Mouse (Mus musculus): ENCODE data around the gene Alg9.

Alg9 gene

GRCm38 (mm10) chr9:50850713-50851112 lies 75.9 kb downstream of the Alg9 start:
- peak in 1 of 2 experiments; percentile 39 for DNase-seq (ENCODE audit: low spot score in 2 of 2)

- DNase-seq (ENCODE audit: low spot score in 2 of 2), result peak; percentile 67 to 72
Measured at GRCm38 (mm10) chr9:50852634-50853349, 78.0 kb downstream of the Alg9 start.

GRCm38 (mm10) chr9:50854376-50854775 lies 79.6 kb downstream of the Alg9 start:
- DNase-seq (ENCODE audit: low spot score in 2 of 2), result peak; percentile 40 to 68

GRCm38 (mm10) chr9:50855133-50855766 lies 80.4 kb downstream of the Alg9 start:
- DNase-seq (ENCODE audit: low spot score in 2 of 2), result peak in 1 of 2 experiments; percentile 32

GRCm38 (mm10) chr9:50855780-50856179 lies 81.0 kb downstream of the Alg9 start:
- DNase-seq (ENCODE audit: low spot score in 2 of 2), result no peak

- DNase-seq (ENCODE audit: low spot score in 2 of 2), result peak; percentile 96 to 100
Measured at GRCm38 (mm10) chr9:50856341-50857081, 81.7 kb downstream of the Alg9 start.

- peak in 1 of 2 experiments; percentile 71 for DNase-seq (ENCODE audit: low spot score in 2 of 2)
Measured at GRCm38 (mm10) chr9:50857082-50857641, 82.3 kb downstream of the Alg9 start.

GRCm38 (mm10) chr9:50858681-50859080 lies 83.9 kb downstream of the Alg9 start:
- no peak for DNase-seq (ENCODE audit: low spot score in 2 of 2)

- no peak for DNase-seq (ENCODE audit: low spot score in 2 of 2)
Measured at GRCm38 (mm10) chr9:50861119-50861839, 86.5 kb downstream of the Alg9 start.

- DNase-seq (ENCODE audit: low spot score in 2 of 2), result no peak
Measured at GRCm38 (mm10) chr9:50863824-50864223, 89.0 kb downstream of the Alg9 start.

- no peak for DNase-seq (ENCODE audit: low spot score in 2 of 2)
Measured at GRCm38 (mm10) chr9:50864877-50865276, 90.1 kb downstream of the Alg9 start.

- peak in 1 of 2 experiments; percentile 24 for DNase-seq (ENCODE audit: low spot score in 2 of 2)
Measured at GRCm38 (mm10) chr9:50865803-50866202, 91.0 kb downstream of the Alg9 start.

- DNase-seq (ENCODE audit: low spot score in 2 of 2), result no peak
Measured at GRCm38 (mm10) chr9:50867015-50867414, 92.2 kb downstream of the Alg9 start.

- DNase-seq (ENCODE audit: low spot score in 2 of 2), result no peak
Measured at GRCm38 (mm10) chr9:50868182-50868581, 93.4 kb downstream of the Alg9 start.

GRCm38 (mm10) chr9:50873210-50873609 lies 98.4 kb downstream of the Alg9 start:
- no peak for DNase-seq (ENCODE audit: low spot score in 2 of 2)

GRCm38 (mm10) chr9:50874031-50874430 lies 99.2 kb downstream of the Alg9 start:
- DNase-seq (ENCODE audit: low spot score in 2 of 2), result no peak

GRCm38 (mm10) chr9:50875470-50875869 lies 100.7 kb downstream of the Alg9 start:
- no peak for DNase-seq (ENCODE audit: low spot score in 2 of 2)

- no peak for DNase-seq (ENCODE audit: low spot score in 2 of 2)
Measured at GRCm38 (mm10) chr9:50876287-50876686, 101.5 kb downstream of the Alg9 start.

- no peak for DNase-seq (ENCODE audit: low spot score in 2 of 2)
Measured at GRCm38 (mm10) chr9:50877431-50877830, 102.6 kb downstream of the Alg9 start.

GRCm38 (mm10) chr9:50882183-50882582 lies 107.4 kb downstream of the Alg9 start:
- DNase-seq (ENCODE audit: low spot score in 2 of 2), result no peak

GRCm38 (mm10) chr9:50884093-50884492 lies 109.3 kb downstream of the Alg9 start:
- DNase-seq (ENCODE audit: low spot score in 2 of 2), result no peak
